Mouse (Mus musculus): ENCODE results near the gene Synrg.

DNA sequence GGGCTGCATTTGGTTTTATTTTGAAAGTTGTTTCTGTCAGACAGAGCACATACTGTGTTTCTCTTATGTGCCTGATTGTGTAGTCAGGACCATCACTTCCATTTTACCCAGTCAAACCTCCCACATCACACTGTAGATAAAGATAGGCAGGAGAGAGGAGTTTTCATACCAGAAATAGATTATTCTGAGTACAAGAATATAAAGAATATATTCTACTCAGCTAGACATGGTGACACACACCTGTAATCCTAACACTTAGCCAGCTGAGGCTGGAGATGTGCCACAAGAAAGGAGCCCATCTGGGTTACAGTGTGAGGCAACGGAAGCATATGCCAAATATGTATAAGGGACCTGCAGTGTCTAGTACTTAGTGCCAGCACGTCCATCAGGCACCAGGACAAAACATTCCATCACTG, 31.3 kb downstream of the Synrg start:
- TF ChIP-seq CTCF (IDR thresholded peaks at IDR 0.05; ENCODE audit: low read depth) (no peak), EP300 (IDR thresholded peaks at IDR 0.05; ENCODE audit: low read depth) (no peak)

All from liver, embryonic 14.5 days (tissue).